In genomic region chr15:93094202-93095135, GRCm38 (mm10) we compare ENCODE assay signal across 18 mouse cellular contexts.
A peak's percentile ranks its signal among the peaks of the same experiment; 100 is the strongest.
DNase-seq lines count a peak whose midpoint lies in the region; ATAC-seq and TF ChIP-seq lines count a peak whose summit lies in the region.
"Had no signal": no experiment of that assay in that cellular context is flagged by ENCODE, and none has a peak within 500 bp of the region (broad histone marks: within the 10 kb centered on the region; RNA-seq: fewer than 3 reads in every experiment).

No protein-coding gene starts in this region.

- H3K36me3 ChIP-seq in heart, embryonic 14.5 days (ENCODE audit: control insufficient read depth, insufficient read depth, low read length): no peaks in the 10 kb centered on the region
- H3K36me3 ChIP-seq in neural tube, embryonic 15.5 days: no peaks in the 10 kb centered on the region
- H3K36me3 ChIP-seq in liver, embryonic 16.5 days (ENCODE audit: control insufficient read depth, insufficient read depth): no peaks in the 10 kb centered on the region
- no peaks in the 10 kb centered on the region for H3K36me3 ChIP-seq in intestine, postnatal 0 days (ENCODE audit: control insufficient read depth, insufficient read depth)
- H3K36me3 ChIP-seq: heart, embryonic 15.5 days; limb, embryonic 15.5 days had no signal

- no peak overlapping the region for H3K27ac ChIP-seq in heart, embryonic 14.5 days (replicated peaks in 1 of 2; ENCODE audit: control insufficient read depth in 1 of 2, insufficient read depth in 1 of 2, low read depth in 2 of 2, low read length in 2 of 2)
- H3K27ac ChIP-seq in neural tube, embryonic 15.5 days (replicated peaks): no peak overlapping the region
- H3K27ac ChIP-seq in liver, embryonic 16.5 days (ENCODE audit: low read length): no peak overlapping the region
- H3K27ac ChIP-seq in intestine, postnatal 0 days (ENCODE audit: low read depth, low read length): no peak overlapping the region
- H3K27ac ChIP-seq: heart, embryonic 15.5 days; limb, embryonic 15.5 days had no signal

- H3K9me3 ChIP-seq in heart, embryonic 14.5 days (ENCODE audit: control insufficient read depth, low read length): no peaks in the 10 kb centered on the region
- H3K9me3 ChIP-seq in neural tube, embryonic 15.5 days (replicated peaks): no peaks in the 10 kb centered on the region
- no peaks in the 10 kb centered on the region for H3K9me3 ChIP-seq in liver, embryonic 16.5 days (replicated peaks; ENCODE audit: control insufficient read depth, low read length)
- no peaks in the 10 kb centered on the region for H3K9me3 ChIP-seq in intestine, postnatal 0 days (ENCODE audit: control insufficient read depth)
- H3K9me3 ChIP-seq: heart, embryonic 15.5 days; limb, embryonic 15.5 days had no signal

- peaks cover 4 to 10% of the 10 kb centered on the region in 2 experiments; a peak in 3 of 4 replicates for H3K4me1 ChIP-seq in heart, embryonic 14.5 days (ENCODE audit: control insufficient read depth in 2 of 2, insufficient read depth in 2 of 2, low read length in 2 of 2)
- no peaks in the 10 kb centered on the region for H3K4me1 ChIP-seq in neural tube, embryonic 15.5 days
- H3K4me1 ChIP-seq in liver, embryonic 16.5 days (ENCODE audit: control insufficient read depth, low read depth, low read length): no peaks in the 10 kb centered on the region; the same call in 1 of the 2 replicates
- H3K4me1 ChIP-seq in intestine, postnatal 0 days (replicated peaks; ENCODE audit: control insufficient read depth, insufficient read depth, low read length): no peaks in the 10 kb centered on the region
- H3K4me1 ChIP-seq: limb, embryonic 15.5 days had no signal

- WGBS in heart, embryonic 14.5 days: 38% methylated on average over 23 of the region's 23 CpGs
- 76% methylated on average over 23 of the region's 23 CpGs for WGBS in neural tube, embryonic 15.5 days
- 23% methylated on average over 23 of the region's 23 CpGs for WGBS in liver, embryonic 16.5 days (ENCODE audit: insufficient replicate concordance)
- 62% methylated on average over 23 of the region's 23 CpGs for WGBS in intestine, postnatal 0 days

- H3K4me2 ChIP-seq in heart, embryonic 14.5 days (ENCODE audit: low read length): peak overlapping the region; percentile 7; the same call in 1 of the 2 replicates
- H3K4me2 ChIP-seq in neural tube, embryonic 15.5 days: no peak overlapping the region
- peak overlapping the region; percentile 13; the same call in 1 of the 2 replicates for H3K4me2 ChIP-seq in liver, embryonic 16.5 days (ENCODE audit: low read depth, low read length)
- H3K4me2 ChIP-seq in intestine, postnatal 0 days (replicated peaks; ENCODE audit: low read depth): no peak overlapping the region
- H3K4me2 ChIP-seq: heart, embryonic 15.5 days; limb, embryonic 15.5 days had no signal

- no peaks in the 10 kb centered on the region for H3K27me3 ChIP-seq in heart, embryonic 14.5 days (ENCODE audit: control insufficient read depth, insufficient read depth, low read length)
- H3K27me3 ChIP-seq in neural tube, embryonic 15.5 days (replicated peaks): no peaks in the 10 kb centered on the region
- H3K27me3 ChIP-seq in liver, embryonic 16.5 days (ENCODE audit: control insufficient read depth, insufficient read depth, low read depth, low read length): no peaks in the 10 kb centered on the region
- H3K27me3 ChIP-seq in intestine, postnatal 0 days (replicated peaks; ENCODE audit: control insufficient read depth, insufficient read depth, low read length): no peaks in the 10 kb centered on the region
- H3K27me3 ChIP-seq: heart, embryonic 15.5 days; limb, embryonic 15.5 days had no signal

- H3K4me3 ChIP-seq in heart, embryonic 14.5 days (ENCODE audit: control insufficient read depth in 1 of 2, insufficient read depth in 1 of 2, low read depth in 1 of 2, low read length in 2 of 2): no peak overlapping the region
- no peak overlapping the region for H3K4me3 ChIP-seq in neural tube, embryonic 15.5 days (replicated peaks)
- H3K4me3 ChIP-seq in liver, embryonic 16.5 days (ENCODE audit: low read depth, low read length): no peak overlapping the region
- no peak overlapping the region for H3K4me3 ChIP-seq in intestine, postnatal 0 days (ENCODE audit: low read depth, low read length)
- H3K4me3 ChIP-seq: heart, embryonic 15.5 days; limb, embryonic 15.5 days had no signal

- TF ChIP-seq CTCF in intestine, postnatal 0 days (IDR thresholded peaks at IDR 0.05; ENCODE audit: low read depth): no peak

- DNase-seq in heart, postnatal 14 days: no peak
- DNase-seq in neural tube, embryonic 10.5 days (ENCODE audit: extremely low spot score, low spot score): peak; percentile 32
- DNase-seq in left cerebral cortex, adult 18-20 months (ENCODE audit: low spot score in 2 of 2): no peak
- DNase-seq: adrenal gland, postnatal 14 days; B cell, adult 2 months; cerebellum, postnatal 14 days; forebrain, postnatal 0 days; gastrocnemius, postnatal 10 days; lung, postnatal 4 days; thymus, postnatal 4 days had no signal

- H3K9ac ChIP-seq in heart, embryonic 14.5 days (ENCODE audit: low read length): no peak overlapping the region
- H3K9ac ChIP-seq in neural tube, embryonic 15.5 days (replicated peaks): no peak overlapping the region
- H3K9ac ChIP-seq in liver, embryonic 16.5 days (ENCODE audit: low read depth, low read length): no peak overlapping the region
- H3K9ac ChIP-seq in intestine, postnatal 0 days (ENCODE audit: low read depth, low read length): no peak overlapping the region
- H3K9ac ChIP-seq: forebrain, postnatal 0 days; heart, embryonic 15.5 days; limb, embryonic 15.5 days had no signal

- ATAC-seq in heart, embryonic 14.5 days (ENCODE audit: insufficient number of reproducible peaks, insufficient read depth, low FRiP score, low read depth): no peak
- no peak for ATAC-seq in neural tube, embryonic 15.5 days (ENCODE audit: low FRiP score)
- ATAC-seq in liver, embryonic 16.5 days (ENCODE audit: low read depth): 0 out of 2 replicates have a peak, but pooled peaks have one; percentile 16
- no peak for ATAC-seq in CD4-positive, CD25-positive, alpha-beta regulatory T cell, adult 4 months
- ATAC-seq in intestine, postnatal 0 days: no peak
- ATAC-seq: forebrain, postnatal 0 days; hindbrain, embryonic 16.5 days had no signal

- intact Hi-C loops in heart, postnatal 14 days (cut with DNase I): no loop called here

Comparison
In these comparisons a context has a peak if more than half of its experiments do, and no peak if none do; other contexts are left out.
1. H3K4me2 ChIP-seq: peak in heart, embryonic 14.5 days (single experiment) and liver, embryonic 16.5 days (single experiment); none in neural tube, embryonic 15.5 days (single experiment) and intestine, postnatal 0 days (single experiment).